In the genomic region with DNA sequence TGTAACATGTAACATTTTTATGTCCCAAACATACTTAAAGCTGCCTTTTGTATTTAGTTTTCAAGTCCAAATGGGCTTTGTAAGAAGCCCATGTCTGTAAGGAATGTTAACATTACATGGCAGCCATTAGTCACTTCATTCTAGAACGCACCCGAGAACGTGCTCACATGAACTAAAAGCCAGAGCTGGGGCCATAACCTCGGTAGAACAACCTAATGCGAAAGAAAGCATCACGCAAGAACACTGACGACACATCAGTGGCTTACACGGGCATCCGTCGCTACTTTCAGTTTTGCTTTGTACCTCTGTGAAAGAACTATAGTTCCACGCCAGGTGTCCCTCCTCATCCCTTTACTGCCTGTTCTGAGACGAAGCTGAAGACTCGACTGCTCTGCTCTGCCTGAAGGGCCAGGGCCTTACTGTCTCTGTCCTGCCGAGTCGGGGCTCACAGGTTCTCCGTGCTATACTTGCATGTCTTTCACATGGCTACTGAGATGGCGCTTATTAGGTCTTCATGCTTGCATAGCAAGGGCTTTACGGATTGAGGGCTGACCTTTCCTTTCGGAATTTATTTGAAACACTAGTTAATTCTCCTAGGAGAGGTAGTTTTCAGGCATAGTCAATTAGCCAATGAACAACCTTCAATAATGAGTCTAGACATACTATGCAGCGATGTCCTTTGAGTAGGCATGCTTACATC, we compare ENCODE assay signal across 17 mouse cellular contexts.
DNase-seq lines count a peak whose midpoint lies in the region; TF ChIP-seq lines count a peak whose summit lies in the region.
"Had no signal": no experiment of that assay in that cellular context is flagged by ENCODE, and none has a peak within 500 bp of the region (broad histone marks: within the 10 kb centered on the region; RNA-seq: fewer than 3 reads in every experiment).

No protein-coding gene starts in this region.

- peaks cover 0 to 4% of the 10 kb centered on the region in 2 experiments for H3K36me3 ChIP-seq in CH12.LX (replicated peaks in 1 of 2; ENCODE audit: control insufficient read depth in 1 of 2, insufficient read depth in 1 of 2, low read length in 1 of 2)
- H3K36me3 ChIP-seq: G1E had no signal

- peak overlapping the region; percentile 15 for H3K9ac ChIP-seq in CH12.LX (ENCODE audit: insufficient read depth, low read depth)

- TF ChIP-seq CTCF in CH12.LX (conservative IDR thresholded peaks at IDR 0.05 in 1 of 2, IDR thresholded peaks at IDR 0.05 in 1 of 2; ENCODE audit: low read depth in 2 of 2, low read length in 2 of 2) = peak in 1 of 2 experiments; percentile 38; a peak in 2 of 4 replicates

- peak; percentile 38 for TF ChIP-seq RAD21 in CH12.LX (IDR thresholded peaks at IDR 0.05; ENCODE audit: low read depth, low read length)

- H3K79me2 ChIP-seq in CH12.LX (replicated peaks; ENCODE audit: control insufficient read depth, extremely low read depth, insufficient read depth, poor library complexity, severe bottlenecking) = no peaks in the 10 kb centered on the region

- no peaks in the 10 kb centered on the region for H3K9me3 ChIP-seq in CH12.LX (replicated peaks; ENCODE audit: low read length)

- H3K4me3 ChIP-seq in CH12.LX (replicated peaks in 1 of 3; ENCODE audit: low read depth in 2 of 3, low read length in 2 of 3, poor library complexity in 1 of 3) = peak overlapping the region; percentile 4 to 33 (median 30)

- H3K27me3 ChIP-seq in CH12.LX (replicated peaks) = no peaks in the 10 kb centered on the region
- H3K27me3 ChIP-seq: Patski had no signal

- TF ChIP-seq POLR2A in CH12.LX (IDR thresholded peaks at IDR 0.05; ENCODE audit: low read depth, low read length) = 0 out of 2 replicates have a peak, but pooled peaks have one; percentile 21

- H3K4me2 ChIP-seq in CH12.LX (ENCODE audit: insufficient read depth, low read depth, poor library complexity, severe bottlenecking) = peak overlapping the region; percentile 52

- H3K4me1 ChIP-seq in CH12.LX (ENCODE audit: control insufficient read depth in 1 of 2, insufficient read depth in 2 of 2) = peaks cover 0 to 7% of the 10 kb centered on the region in 2 experiments; a peak in 3 of 4 replicates

- no peak for TF ChIP-seq EP300 in CH12.LX (IDR thresholded peaks at IDR 0.05; ENCODE audit: low read length)

- H3K27ac ChIP-seq in CH12.LX (ENCODE audit: insufficient read depth, low read depth) = no peak overlapping the region

- in situ Hi-C loops in CH12.LX (cut with MboI; ENCODE audit: low pct_ligation_motif_present, low pct_unique_long_range_greater_than_20kb, low sequenced_read_pairs) = no loop called here

- dilution Hi-C loops in CH12.LX (cut with MboI; ENCODE audit: extremely low pct_ligation_motif_present, extremely low pct_unique_long_range_greater_than_20kb, low sequenced_read_pairs) = no loop called here

- DNase-seq in heart, adult 11 months = peak; percentile 85
- DNase-seq in heart, adult 18-20 months = no peak
- DNase-seq in CH12.LX (ENCODE audit: extremely low read depth) = peak; percentile 63
- no peak for DNase-seq in kidney, adult 18-20 months
- DNase-seq: adrenal gland, adult 2 months; adrenal gland, adult 8-10 months; adrenal gland, postnatal 10 days; adrenal gland, postnatal 14 days; adrenal gland, postnatal 25 days; adrenal gland, postnatal 36 days; B cell, adult 2 months; cerebellum, adult 11 months; cerebellum, adult 11-12 months; cerebellum, adult 18-20 months; cerebellum, adult 2 months had no signal

TF ChIP-seq in CH12.LX, 34 proteins besides CTCF, POLR2A, EP300 and RAD21:
- TF ChIP-seq IRF4 (IDR thresholded peaks at IDR 0.05; ENCODE audit: low read depth, low read length) (peak; percentile 83), ZKSCAN1 (IDR thresholded peaks at IDR 0.05; ENCODE audit: borderline replicate concordance, low read depth, low read length) (peak; percentile 91), MAX (IDR thresholded peaks at IDR 0.05; ENCODE audit: low read length) (peak; percentile 56; the same call in 1 of the 2 replicates), GABPA (IDR thresholded peaks at IDR 0.05; ENCODE audit: insufficient replicate concordance, low read depth, low read length) (no peak), ETS1 (conservative IDR thresholded peaks at IDR 0.05; ENCODE audit: low read depth, low read length) (peak; percentile 43; the same call in 1 of the 2 replicates), MYC (IDR thresholded peaks at IDR 0.05; ENCODE audit: low read depth, low read length) (0 out of 2 replicates have a peak, but pooled peaks have one; percentile 20), RCOR1 (conservative IDR thresholded peaks at IDR 0.05; ENCODE audit: low read depth, low read length) (no peak), ZMIZ1 (IDR thresholded peaks at IDR 0.05; ENCODE audit: low read depth, low read length) (no peak), SMC3 (IDR thresholded peaks at IDR 0.05; ENCODE audit: low read depth, low read length) (peak; percentile 36), NRF1 (IDR thresholded peaks at IDR 0.05; ENCODE audit: low read depth, low read length) (no peak), CHD1 (IDR thresholded peaks at IDR 0.05; ENCODE audit: low read depth, low read length) (no peak), BHLHE40 (IDR thresholded peaks at IDR 0.05; ENCODE audit: low read depth, low read length) (peak; percentile 67; the same call in 1 of the 2 replicates)

Comparison
In these comparisons a context has a peak if more than half of its experiments do, and no peak if none do; other contexts are left out.
1. DNase-seq: peak in heart, adult 11 months (single experiment) and CH12.LX (single experiment); none in heart, adult 18-20 months (0 of 2) and kidney, adult 18-20 months (single experiment).